Mouse (Mus musculus) urinary bladder, postnatal 4 days (tissue): ENCODE results near the gene Fkbpl.
A peak's percentile ranks its signal among the peaks of the same experiment; 100 is the strongest.

Source experiments
- DNase-seq, 2 experiments: peaks; one replicate each; pipeline ENCODE4 v3.0.0; 2021 to 2022; ENCODE audit warnings: low spot score in 2 of 2

Fkbpl gene

DNA sequence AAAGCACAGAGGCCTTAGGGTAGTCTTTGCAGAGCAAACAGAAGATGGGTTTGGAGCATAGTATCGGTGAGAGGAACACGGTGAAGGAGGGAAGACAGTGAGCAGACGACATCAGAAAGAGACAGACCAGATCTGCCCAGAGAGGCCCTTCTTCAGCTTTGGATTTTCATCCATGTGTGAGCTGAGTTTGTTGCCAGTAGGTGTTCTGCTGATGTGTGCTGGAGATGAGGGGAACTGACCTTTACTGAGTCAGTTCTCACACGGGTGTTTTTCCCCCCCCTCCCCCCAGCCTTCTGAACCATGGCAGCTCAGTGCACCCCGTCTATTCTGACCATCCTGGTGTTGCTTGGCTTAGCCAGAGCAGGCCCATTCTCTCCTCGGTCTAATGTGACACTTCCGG lies 25.7 kb downstream of the Fkbpl start, which contains the start of gene Tnxb:
Gene Tnxb, plus strand, starts transcription at position 301 of the 400 bp plus-strand sequence.
- DNase-seq, result no peak

DNA sequence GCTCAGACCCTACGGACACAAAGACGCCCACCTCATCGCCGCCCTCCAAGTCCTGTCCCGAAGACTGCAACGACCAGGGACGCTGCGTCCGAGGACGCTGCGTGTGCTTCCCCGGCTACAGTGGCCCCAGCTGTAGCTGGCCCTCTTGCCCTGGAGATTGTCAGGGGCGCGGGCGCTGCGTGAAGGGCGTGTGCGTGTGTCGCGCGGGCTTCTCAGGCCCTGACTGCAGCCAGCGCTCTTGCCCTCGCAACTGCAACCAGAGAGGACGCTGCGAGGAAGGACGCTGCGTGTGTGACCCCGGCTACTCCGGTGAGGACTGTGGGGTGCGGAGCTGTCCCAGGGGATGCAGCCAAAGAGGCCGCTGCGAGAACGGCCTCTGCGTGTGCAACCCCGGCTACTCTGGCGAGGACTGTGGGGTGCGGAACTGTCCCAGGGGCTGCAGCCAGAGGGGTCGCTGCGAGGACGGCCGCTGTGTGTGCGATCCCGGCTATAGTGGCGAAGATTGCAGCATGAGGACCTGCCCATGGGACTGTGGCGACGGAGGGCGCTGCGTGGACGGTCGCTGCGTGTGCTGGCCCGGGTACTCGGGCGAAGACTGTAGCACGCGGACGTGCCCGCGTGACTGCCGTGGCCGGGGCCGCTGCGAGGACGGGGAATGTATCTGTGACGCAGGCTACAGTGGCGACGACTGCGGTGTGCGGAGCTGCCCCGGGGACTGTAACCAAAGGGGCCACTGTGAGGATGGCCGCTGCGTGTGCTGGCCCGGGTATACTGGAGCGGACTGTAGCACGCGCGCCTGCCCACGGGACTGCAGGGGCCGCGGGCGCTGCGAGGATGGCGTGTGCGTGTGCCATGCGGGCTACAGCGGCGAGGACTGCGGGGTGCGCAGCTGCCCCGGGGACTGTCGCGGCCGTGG lies 26.8 kb downstream of the Fkbpl start:
- no peak for DNase-seq

GRCm38 (mm10) chr17:34672246-34672792 lies 27.8 kb downstream of the Fkbpl start:
- DNase-seq, result no peak

- DNase-seq, result no peak
These were observed 28.6 kb downstream of the Fkbpl start for GRCm38 (mm10) chr17:34673139-34673538.

DNA sequence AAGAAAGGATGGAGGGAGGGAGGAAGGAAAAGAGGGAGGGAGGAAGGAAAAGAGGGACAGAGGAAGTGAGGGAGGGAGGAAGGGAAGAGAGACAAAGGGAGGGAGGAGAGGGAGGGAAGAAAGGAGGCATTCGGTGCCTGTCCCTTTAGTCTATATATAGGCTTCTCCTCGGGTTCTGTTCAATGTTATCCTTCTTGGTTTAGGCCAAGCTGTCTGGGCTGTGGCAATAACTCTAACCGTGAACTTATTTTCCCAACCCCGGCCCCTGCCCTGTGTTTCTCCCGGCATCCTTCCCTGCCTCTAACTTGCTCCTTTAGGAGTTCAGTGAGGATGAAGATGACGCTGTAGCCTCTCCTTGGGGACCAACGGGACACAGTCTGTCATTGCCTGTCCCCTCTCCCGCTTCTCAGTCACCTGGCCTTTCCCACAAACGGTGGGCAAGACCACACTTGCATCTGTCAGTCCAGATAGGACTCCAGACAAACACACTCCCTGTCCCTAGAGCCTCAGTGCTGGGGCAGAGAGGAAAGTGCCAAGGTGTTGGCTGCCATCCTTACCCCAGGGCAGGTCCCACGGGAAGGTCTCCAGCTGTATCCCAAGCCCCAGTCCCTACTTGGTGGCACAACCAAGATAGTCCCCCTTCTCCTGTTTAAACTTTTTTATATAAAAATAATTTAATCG lies 30.1 kb downstream of the Fkbpl start:
- DNase-seq, result no peak

DNA sequence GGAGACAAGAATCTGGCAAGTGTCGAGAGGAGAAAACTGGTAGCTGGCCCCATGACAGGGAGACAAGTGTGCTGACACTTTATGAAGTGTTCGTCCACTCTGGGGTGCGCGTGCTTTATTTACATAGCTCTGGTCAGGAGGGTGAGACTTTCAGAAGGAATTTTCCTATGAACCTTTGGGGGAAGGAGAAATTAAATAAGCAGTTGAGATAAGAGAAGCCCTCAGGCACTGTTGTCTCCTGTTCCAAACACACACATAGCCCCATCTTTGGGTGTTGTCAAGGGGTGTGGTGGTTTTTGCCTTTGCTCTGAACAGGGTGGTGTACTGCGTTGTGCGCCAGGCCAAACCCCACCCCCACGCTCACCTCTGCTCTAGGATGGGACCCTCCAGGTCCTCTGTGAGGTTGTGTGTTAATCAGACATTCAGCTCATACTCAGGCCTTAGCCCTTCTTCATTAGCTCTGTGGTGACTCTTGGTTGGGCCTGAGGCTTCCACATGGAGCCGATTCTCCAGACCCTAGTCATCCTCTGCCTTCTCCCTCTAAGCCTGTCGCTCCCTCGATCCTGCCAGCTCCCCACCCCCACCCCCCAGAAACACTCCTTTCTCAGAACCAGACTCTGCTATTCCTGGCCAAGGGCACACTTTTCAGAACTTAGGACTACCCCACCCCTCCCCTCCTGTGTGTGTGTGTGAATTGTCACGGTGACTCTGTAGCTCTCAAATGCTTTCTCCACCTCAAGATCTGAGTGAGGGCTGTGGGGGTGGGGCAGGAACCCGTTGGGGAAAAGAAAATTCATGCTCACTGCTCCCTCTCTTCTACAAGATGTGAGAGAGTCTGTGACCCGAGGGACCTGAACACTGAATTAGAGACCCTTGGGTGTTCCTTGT lies 30.9 kb downstream of the Fkbpl start:
- no peak for DNase-seq

DNA sequence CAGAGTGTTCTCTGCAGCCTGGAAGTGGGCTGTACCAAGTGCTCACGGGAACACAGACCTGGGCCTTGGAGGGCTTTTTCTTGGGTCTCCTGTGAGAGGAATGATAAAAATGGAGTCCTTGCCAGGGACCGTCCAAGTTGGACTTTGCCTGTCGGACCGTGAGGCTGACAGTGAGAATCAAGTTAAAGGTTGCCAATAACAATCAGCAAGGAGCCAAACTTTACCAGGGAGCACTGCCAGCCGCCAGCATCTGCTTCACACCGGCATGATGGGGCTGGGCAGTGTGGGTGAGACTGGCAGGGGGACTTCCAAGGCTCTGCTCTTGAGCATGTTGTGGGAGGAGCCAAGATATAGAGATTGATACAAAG lies 31.5 kb downstream of the Fkbpl start:
- DNase-seq, result no peak

DNA sequence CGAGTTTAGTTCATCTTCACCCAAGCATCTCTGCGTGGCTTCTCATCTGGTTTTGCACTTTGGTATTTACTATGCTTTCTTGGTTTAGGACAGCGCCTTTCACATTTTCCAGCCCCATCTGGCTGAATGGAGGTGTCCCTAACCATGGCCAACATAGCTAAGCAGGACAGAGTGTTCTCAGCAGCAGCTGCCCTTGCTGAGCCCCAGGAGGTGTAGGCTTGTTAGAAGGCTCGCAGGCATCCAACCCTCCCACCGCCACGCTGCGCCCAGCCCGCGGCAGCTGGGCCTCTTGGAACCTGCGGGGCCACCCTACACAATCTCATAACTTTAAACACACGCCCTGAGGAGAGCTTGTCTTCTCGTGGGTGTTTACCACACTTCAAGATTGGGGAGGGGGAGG lies 32.1 kb downstream of the Fkbpl start:
- DNase-seq, result no peak

DNA sequence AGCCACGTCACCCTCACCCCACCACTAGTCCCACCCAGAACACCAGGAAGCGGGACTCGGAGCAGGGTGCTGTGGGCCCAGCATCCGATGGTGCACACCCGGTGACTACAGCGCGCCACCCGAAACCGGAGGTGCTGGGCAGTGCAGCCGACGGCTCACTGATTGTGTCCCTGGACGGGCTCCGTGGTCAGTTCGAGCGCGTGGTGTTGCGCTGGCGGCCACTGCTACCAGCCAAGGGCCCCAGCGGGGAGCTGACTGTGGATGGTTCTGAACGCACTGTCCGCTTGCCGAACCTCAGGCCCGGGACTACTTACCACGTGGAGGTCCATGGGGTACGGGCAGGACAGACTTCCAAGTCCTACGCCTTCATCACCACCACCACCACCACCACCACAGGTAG lies 35.6 kb downstream of the Fkbpl start:
- DNase-seq, result no peak

- no peak for DNase-seq
These were observed 36.1 kb downstream of the Fkbpl start for GRCm38 (mm10) chr17:34680621-34681020.

DNA sequence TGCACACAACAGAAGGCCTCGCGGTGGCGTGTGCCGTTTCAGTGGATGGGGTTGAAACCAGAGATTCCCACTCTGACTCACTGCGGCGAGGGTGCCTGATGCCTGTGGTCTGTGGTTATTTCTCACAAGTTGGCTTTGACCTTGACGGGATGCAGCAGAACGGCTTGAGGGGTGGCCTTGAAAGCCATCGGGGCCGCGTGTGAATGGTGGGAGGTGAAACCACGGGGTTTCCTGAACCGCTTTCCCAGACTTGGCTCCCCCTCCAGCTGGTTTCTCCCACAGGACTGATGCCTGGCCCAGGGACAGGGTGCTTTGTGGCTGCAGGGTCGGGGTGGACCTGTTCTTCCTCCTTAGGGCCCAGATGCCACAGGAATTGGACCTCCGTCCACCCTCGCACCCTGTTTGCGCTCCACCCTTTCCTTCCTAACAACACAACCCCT lies 36.6 kb downstream of the Fkbpl start:
- peak in 1 of 2 experiments; percentile 60 for DNase-seq

DNA sequence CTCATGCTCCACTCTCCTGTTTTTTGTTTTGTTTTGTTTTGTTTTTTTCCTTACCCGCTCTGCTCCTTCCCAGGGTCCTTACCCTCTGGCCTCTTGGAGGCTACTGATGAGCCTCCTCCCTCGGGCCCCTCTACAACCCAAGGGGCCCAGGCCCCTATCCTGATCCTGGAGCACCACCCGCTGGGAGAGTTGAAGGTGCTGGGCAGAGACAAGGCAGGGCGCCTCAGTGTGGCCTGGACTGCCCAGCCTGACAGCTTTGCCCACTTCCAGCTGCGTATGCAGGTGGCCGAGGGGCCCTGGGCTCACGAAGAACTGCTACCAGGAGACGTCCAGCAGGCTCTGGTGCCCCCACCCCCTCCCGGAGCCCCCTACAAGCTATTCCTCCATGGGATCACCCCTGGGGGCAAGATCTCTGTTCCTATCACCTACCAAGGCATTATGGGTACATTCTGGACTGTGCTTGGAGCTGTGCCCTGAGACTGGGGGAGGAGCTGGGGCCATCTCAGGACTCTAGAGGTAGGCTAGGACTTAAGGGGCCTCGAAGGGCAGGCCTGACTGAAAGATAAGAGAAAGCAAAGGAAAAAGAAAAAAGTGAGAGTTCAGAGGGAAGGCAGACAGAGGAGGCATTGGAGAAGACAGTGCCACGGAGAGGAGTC lies 37.4 kb downstream of the Fkbpl start:
- DNase-seq, result no peak

- DNase-seq, result no peak
These were observed 38.6 kb downstream of the Fkbpl start for GRCm38 (mm10) chr17:34683179-34683578.

DNA sequence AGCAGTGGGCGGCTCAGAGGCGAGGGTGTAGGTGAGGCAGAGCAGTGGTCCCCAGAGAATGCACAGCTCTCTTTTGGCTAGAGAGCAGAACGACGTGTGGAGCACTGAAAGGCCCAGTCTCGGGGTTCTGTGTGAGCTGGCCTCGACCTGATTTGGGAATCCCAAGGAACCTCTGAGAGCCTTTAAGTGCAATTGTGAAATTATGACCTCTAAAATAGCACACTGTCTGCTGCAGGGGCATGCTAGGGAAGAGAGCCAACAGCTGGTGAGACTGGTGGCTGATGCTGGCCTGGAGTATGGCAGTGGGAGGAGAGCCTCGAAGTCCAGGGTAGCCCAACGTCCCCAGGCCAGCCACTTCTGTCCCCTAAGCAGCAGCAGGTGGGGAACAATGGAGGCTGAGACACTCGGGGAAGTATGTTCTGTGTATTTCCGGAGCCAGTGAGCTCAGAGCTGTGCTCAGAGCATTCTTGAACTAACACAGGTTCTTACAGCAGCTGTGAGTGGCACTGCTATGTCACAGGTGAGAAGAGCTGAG lies 39.2 kb downstream of the Fkbpl start:
- DNase-seq, result no peak

DNA sequence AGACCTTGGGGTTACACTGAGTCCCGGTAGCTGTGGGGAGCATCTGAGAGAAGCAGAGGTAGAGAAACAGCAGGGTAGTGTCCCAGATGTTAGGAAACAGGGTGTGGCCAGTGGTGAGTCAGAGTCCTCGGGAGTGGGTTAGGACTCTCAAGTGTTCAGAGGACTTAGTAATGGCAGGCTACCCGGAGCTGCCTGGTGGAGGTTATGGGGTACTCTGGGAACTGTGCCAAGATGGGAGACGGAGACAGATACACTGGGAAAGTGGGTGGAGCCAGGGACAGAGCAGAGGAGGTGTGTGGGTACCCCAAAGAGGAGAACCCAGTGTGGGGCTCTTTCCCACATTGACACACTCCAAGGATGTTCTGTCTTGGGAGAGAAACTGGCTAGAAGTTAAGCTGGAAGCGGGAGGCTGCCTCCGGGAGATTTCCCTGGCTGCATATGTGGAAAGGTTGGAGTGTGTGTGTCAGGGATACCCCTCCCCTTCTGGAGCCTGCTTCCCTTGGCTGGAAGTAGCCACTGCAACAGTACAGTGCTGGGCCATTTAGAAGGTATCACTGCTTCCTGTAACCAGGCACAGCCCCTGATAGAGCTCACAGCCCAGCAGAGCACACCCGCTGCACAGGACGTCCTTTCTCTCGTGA lies 39.8 kb downstream of the Fkbpl start:
- peak in 1 of 2 experiments; percentile 44 for DNase-seq

GRCm38 (mm10) chr17:34685120-34686110 lies 40.9 kb downstream of the Fkbpl start:
- DNase-seq, result peak; percentile 80 to 86

DNA sequence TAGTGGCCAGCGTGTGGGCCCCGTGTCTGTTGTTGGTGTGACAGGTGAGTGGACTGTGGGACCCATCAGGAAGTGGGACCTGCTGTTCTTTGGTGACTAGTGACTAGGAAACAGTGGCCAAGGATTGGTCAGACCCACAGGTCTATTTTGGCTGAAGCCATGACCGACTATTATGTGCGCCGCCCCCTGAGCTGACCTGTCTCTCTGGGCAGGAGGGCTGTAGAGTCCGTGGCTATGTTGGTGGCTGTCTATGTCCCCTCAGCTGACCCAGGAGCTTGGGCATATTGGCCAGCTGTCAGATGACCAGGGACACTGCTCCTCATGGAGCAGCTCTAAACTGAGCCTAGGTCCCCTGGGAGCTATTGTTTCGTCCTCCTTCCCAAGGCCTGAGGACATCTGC lies 44.3 kb downstream of the Fkbpl start:
- no peak for DNase-seq

- DNase-seq, result no peak
These were observed 45.9 kb downstream of the Fkbpl start for GRCm38 (mm10) chr17:34690458-34690857.

DNA sequence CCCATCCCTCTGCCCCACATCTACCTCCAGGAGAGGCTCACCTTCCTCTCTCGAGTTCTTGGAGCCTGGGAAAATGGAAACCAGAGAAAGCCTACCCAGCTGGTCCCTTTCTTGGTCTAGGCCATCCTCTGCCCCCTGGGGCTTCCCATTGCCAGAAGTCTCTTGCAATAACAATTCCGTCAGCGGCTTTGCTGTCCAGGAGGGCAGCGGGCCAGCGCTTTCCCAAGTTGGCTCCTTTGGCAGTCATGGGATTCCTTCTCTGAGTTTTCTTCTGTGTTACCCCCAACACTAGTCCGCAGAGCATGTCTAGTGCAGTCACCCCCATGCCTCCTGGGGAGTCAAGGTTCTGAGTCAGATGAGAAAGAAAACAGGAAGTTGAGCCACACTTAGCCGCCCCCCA lies 48.3 kb downstream of the Fkbpl start:
- DNase-seq, result peak; percentile 63 to 74
